Mouse (Mus musculus): Measurements from ENCODE around the gene Zdhhc13. TPM values are rescaled to one million over a fixed set of nuclear protein-coding genes. Genes with fewer than 3 reads are reported as not detected.

Zdhhc13 gene
- polyA plus RNA-seq (2017; shearing (Covaris generic)) = 27.5 TPM

GRCm38 (mm10) chr7:48788851-48789572, at the start of gene Zdhhc13:
Gene Zdhhc13 (plus strand): TSS chr7:48789003.

GRCm38 (mm10) chr7:48847820-48848650, 59.2 kb downstream of the Zdhhc13 start, which contains the start of gene Csrp3:
Gene Csrp3 (minus strand): TSS chr7:48848033.

Other genes starting within 250 kb of the Zdhhc13 start
- not detected for gene Mrgprb2, start 230.9 kb upstream of the Zdhhc13 start, polyA plus RNA-seq (2017; shearing (Covaris generic))
- not detected for gene Mrgprb3, start 145.2 kb upstream of the Zdhhc13 start, polyA plus RNA-seq (2017; shearing (Covaris generic))
- not detected for gene Csrp3, start 59.0 kb downstream of the Zdhhc13 start, polyA plus RNA-seq (2017; shearing (Covaris generic))
- 0.42 TPM for gene E2f8, start 92.6 kb downstream of the Zdhhc13 start, polyA plus RNA-seq (2017; shearing (Covaris generic))
- 25.6 TPM for gene Nav2, start 119.7 kb downstream of the Zdhhc13 start, polyA plus RNA-seq (2017; shearing (Covaris generic))

All from effector memory CD4-positive, alpha-beta T cell, adult 5 months (primary cell).